Mouse (Mus musculus) limb, embryonic 15.5 days (tissue): ENCODE results near the gene Tax1bp3. TPM values are rescaled to one million over a fixed set of nuclear protein-coding genes. Genes with fewer than 3 reads are reported as not detected.

ENCODE experiments used
- ATAC-seq: fragments of 200-750 bp; cut with Nextera tagmentation; 2 replicates; pipeline ENCODE4 v1.8.0; 2017; ENCODE audit warnings: low read depth, moderate TSS enrichment; ENCODE audit not compliant: insufficient number of reproducible peaks, low FRiP score, low TSS enrichment
- H3K27ac ChIP-seq: fragments of 300-500 bp; sonication (generic); 2 replicates; pipeline ENCODE4 v1.5.1; 2015; ENCODE audit warnings: moderate library complexity, mild to moderate bottlenecking, inconsistent platforms
- H3K27me3 ChIP-seq: fragments of 300-500 bp; sonication (generic); 2 replicates; pipeline ENCODE4 v1.6.1; 2015; ENCODE audit warnings: inconsistent platforms
- H3K36me3 ChIP-seq: fragments of 300-500 bp; sonication (generic); 2 replicates; pipeline ENCODE4 v1.6.1; 2015; ENCODE audit warnings: inconsistent platforms
- H3K4me1 ChIP-seq: fragments of 300-500 bp; sonication (generic); 2 replicates; pipeline ENCODE4 v1.6.1; 2015; ENCODE audit warnings: inconsistent platforms
- H3K4me2 ChIP-seq: fragments of 300-500 bp; sonication (generic); 2 replicates; pipeline ENCODE4 v1.6.1; 2015; ENCODE audit warnings: mild to moderate bottlenecking, inconsistent platforms
- H3K4me3 ChIP-seq: fragments of 300-500 bp; sonication (generic); 2 replicates; pipeline ENCODE4 v1.5.1; 2015; ENCODE audit warnings: mild to moderate bottlenecking, inconsistent platforms
- H3K9ac ChIP-seq: fragments of 300-500 bp; sonication (generic); 2 replicates; pipeline ENCODE4 v1.6.1; 2015; ENCODE audit warnings: inconsistent platforms
- H3K9me3 ChIP-seq: fragments of 300-500 bp; sonication (generic); 2 replicates; pipeline ENCODE4 v1.6.1; 2016; ENCODE audit warnings: inconsistent platforms
- WGBS: fragments of 180-500 bp; shearing (Covaris S2); methylation state at CpG from one replicate; pipeline ENCODE4 v1.1.7; 2015; 5-methylcytosine and 5-hydroxymethylcytosine counted together
- polyA plus RNA-seq: library from polyadenylated mRNA; unstranded; fragments of >200 nt; fragmentation: Nextera tagmentation; extraction: Ambion mirVana; gene quantifications from 2 replicates; pipeline ENCODE4 v1.2.1, GENCODE M21; 2015

Tax1bp3 gene
- polyA plus RNA-seq, 1 experiment from 2014 or later, result 217 TPM

DNA sequence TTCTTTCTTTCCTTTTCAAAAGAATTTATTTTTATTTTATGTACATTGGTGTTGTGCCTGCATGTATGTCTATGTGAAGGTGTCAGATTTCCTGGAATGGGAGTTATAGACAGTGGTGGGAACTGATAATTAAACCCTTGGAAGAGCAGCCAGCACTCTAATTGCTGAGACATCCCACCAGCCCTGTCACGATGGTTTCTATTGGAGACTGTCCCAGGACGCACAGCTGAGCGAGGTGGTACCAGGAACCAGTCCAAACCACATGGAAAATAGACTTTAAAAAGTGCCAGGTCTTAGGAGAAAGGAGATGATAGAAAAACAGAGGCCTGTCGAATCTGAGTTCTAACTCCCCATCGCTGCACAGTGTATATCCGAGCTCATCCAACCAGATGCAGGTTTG lies 21.8 kb upstream of the Tax1bp3 start:
- 57% methylated on average over 6 of the region's 6 CpGs for WGBS
- Histone ChIP-seq H3K4me1 (peaks cover 8% of the 10 kb centered on the region; the same call in 1 of the 2 replicates), H3K9me3 (no peaks in the 10 kb centered on the region), H3K4me2 (no peak overlapping the region), H3K4me3 (no peak overlapping the region), H3K27ac (no peak overlapping the region), H3K9ac (no peak overlapping the region), H3K36me3 (no peaks in the 10 kb centered on the region), H3K27me3 (peaks cover 24% of the 10 kb centered on the region)
- no peak for ATAC-seq

DNA sequence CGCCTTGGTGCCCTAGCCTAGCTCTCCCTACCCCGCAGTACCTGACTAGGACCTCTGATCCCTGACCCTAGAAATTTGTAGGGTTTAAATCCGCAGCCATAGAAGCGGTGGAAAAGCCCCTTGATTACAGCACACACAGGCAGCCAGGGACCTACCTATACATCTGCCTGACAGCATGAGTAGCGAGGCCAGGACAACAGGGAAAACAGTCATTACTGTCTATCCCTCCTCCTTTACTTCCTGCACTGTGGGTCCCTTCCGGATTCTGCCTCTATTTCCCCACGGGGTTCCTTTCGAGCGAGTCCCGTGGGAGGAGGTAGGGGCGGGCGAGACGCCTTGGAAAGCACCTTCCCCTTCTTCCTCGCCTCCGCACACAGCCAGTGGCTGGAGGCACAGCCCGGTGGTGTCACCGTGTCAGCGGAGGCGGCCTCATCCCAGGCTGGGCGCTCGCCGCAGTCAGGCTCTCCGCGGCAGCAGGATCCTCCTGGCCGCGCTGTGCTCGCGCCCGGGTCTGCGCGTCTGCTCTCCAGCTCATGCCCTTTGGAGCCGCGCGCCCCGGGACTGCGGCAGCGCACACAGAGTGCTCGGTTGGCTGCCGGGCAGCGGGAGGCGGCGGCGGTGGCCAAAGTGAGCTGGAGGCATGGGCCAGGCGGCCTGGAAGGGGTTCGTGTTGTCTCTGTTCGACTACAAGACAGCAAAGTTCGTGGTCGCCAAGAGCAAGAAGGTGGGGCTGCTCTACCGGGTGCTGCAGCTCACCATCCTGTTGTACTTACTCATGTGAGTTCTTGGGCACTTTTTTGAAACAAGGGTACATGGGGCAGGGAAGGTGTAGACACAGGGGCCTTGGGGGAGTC lies 16.7 kb upstream of the Tax1bp3 start, which contains the start of gene P2rx5:
TSS of gene P2rx5 (plus strand) at position 465 of the 854 bp plus-strand sequence.
- peak within 1 kb of the TSS; percentile 41 for H3K4me3 ChIP-seq
- peak; percentile 61; the same call in 1 of the 2 replicates for ATAC-seq
- no peaks in the 10 kb centered on the region for H3K9me3 ChIP-seq
- peak within 1 kb of the TSS; percentile 89 for H3K4me2 ChIP-seq
- H3K27ac ChIP-seq, result no peak within 1 kb of the TSS
- peaks cover 17% of the 10 kb centered on the region; the same call in 1 of the 2 replicates for H3K4me1 ChIP-seq
- 2% methylated on average over 49 of the region's 49 CpGs for WGBS
- peaks cover 42% of the 10 kb centered on the region for H3K27me3 ChIP-seq
- H3K36me3 ChIP-seq, result no peaks in the 10 kb centered on the region
- H3K9ac ChIP-seq, result peak within 1 kb of the TSS; percentile 39

DNA sequence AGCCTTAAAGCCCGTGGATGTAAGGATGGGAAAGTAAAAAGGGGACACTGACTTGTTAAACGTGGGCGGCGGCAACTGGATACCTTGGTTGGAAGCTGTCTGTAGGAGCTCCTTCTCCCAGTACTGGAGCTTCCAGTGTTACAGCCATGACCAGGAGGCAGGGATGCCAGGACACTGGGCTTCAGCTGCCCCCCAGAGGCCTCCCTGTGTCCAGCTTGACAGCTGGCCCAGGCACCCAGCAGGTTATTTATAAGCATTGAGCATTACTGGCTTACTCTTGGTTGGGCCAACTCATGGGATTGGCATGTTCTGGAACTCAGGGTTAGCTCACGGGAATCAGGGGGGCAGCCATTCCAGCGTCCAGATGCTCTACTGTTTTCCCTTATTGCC lies 16.1 kb upstream of the Tax1bp3 start:
- 22% methylated on average over 6 of the region's 6 CpGs for whole genome bisulfite sequencing
- Histone ChIP-seq H3K4me2 (peak overlapping the region; percentile 89), H3K4me1 (peaks cover 12% of the 10 kb centered on the region; the same call in 1 of the 2 replicates), H3K36me3 (no peaks in the 10 kb centered on the region), H3K27me3 (peaks cover 42% of the 10 kb centered on the region), H3K4me3 (peak overlapping the region; percentile 41), H3K9ac (no peak overlapping the region), H3K9me3 (no peaks in the 10 kb centered on the region), H3K27ac (no peak overlapping the region)
- ATAC-seq, result peak; percentile 52; the same call in 1 of the 2 replicates

DNA sequence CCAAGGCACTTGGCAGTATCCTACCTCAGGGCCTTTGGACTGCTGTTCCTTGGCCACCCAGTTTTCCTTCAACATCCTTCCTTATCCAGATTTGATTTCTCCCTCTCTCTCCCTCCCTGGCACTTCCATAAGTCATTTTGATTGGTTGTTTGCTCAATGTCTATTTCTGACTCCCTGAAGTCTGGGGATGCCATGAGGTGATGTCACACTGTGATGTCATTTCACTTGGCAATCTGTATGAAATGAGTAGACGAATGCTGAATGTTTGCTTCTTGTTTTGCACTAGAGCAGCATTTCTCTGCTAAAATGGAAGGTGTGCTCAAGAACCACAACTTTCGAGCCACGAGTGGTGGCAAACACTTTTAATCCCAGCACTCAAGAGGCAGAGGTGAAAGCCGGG lies 15.3 kb upstream of the Tax1bp3 start:
- H3K4me3 ChIP-seq, result no peak overlapping the region
- H3K36me3 ChIP-seq, result no peaks in the 10 kb centered on the region
- peaks cover 40% of the 10 kb centered on the region for H3K27me3 ChIP-seq
- no peak overlapping the region for H3K4me2 ChIP-seq
- ATAC-seq, result no peak
- no peak overlapping the region for H3K27ac ChIP-seq
- H3K4me1 ChIP-seq, result peaks cover 12% of the 10 kb centered on the region; the same call in 1 of the 2 replicates
- no peak overlapping the region for H3K9ac ChIP-seq
- WGBS, result 84% methylated on average over 4 of the region's 4 CpGs
- no peaks in the 10 kb centered on the region for H3K9me3 ChIP-seq

DNA sequence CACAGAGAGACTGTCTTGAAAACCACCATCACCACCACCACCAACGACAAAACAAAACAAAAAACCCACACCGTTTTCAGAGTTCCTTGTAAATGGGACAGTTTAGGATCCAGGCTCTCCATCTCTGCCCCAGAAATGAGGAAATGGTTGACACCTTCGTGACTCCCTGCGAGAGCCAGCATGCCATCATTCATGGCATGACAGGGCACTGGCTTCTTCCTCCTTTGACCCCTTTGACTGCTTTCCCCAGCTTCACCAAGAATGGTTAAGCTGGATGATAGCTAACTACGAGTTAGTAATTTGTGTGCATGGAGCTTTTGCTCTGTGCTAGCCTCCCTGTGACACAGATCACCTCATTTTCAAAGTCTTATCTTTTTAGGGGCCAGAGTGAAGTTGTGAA lies 14.6 kb upstream of the Tax1bp3 start:
- ATAC-seq, result no peak
- Histone ChIP-seq H3K27ac (no peak overlapping the region), H3K9ac (no peak overlapping the region), H3K4me1 (peaks cover 12% of the 10 kb centered on the region; the same call in 1 of the 2 replicates), H3K9me3 (no peaks in the 10 kb centered on the region), H3K36me3 (no peaks in the 10 kb centered on the region), H3K27me3 (peaks cover 38% of the 10 kb centered on the region), H3K4me3 (no peak overlapping the region), H3K4me2 (no peak overlapping the region)
- WGBS, result 58% methylated on average over 5 of the region's 5 CpGs

DNA sequence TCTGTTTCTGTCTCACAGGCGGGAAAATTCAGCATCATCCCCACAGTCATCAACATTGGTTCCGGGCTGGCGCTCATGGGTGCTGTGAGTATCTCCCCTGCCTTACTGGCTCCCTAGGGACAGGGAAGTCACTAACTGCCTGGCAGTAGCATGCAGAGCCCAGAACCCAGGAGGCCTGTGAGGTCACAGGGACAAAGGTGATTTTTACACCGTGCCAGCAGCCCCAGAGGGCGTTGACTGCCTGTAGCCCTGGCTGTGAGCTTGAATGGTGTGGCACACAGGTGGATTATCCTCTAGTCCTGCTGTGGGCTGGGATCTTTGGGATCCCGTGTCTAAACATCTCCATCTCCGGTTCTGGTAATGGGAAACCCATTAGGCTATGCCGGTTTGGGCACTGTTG lies 8.8 kb upstream of the Tax1bp3 start:
- 76% methylated on average over 8 of the region's 8 CpGs for WGBS
- Histone ChIP-seq H3K4me3 (no peak overlapping the region), H3K27ac (no peak overlapping the region), H3K4me2 (no peak overlapping the region), H3K27me3 (no peaks in the 10 kb centered on the region), H3K9ac (no peak overlapping the region), H3K9me3 (no peaks in the 10 kb centered on the region), H3K36me3 (peaks cover 11% of the 10 kb centered on the region), H3K4me1 (peaks cover 18% of the 10 kb centered on the region)
- no peak for ATAC-seq

DNA sequence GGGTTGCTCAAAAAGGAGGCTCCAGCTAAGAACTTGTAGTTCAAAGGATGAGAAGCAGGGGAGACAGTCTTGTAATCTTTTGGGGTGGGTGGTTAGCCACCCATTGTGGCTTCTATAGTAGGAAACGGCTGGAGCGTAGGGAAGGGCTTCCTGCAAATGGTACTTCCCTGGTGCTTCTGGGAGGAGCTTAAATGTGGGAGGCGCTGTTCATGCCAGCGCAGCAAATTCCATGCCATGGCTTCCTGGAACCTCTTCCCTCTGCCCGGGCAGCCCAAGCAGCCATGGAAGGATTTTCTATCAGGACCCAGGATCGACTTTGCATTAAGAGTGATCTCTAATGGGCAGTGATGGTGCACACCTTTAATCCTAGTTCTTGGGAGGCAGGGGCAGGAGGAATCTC lies 8.3 kb upstream of the Tax1bp3 start:
- Histone ChIP-seq H3K27me3 (no peaks in the 10 kb centered on the region), H3K9ac (no peak overlapping the region), H3K4me2 (no peak overlapping the region), H3K4me3 (no peak overlapping the region), H3K9me3 (no peaks in the 10 kb centered on the region), H3K36me3 (peaks cover 14% of the 10 kb centered on the region), H3K4me1 (peaks cover 18% of the 10 kb centered on the region), H3K27ac (no peak overlapping the region)
- no peak for ATAC-seq
- 83% methylated on average over 6 of the region's 6 CpGs for WGBS

DNA sequence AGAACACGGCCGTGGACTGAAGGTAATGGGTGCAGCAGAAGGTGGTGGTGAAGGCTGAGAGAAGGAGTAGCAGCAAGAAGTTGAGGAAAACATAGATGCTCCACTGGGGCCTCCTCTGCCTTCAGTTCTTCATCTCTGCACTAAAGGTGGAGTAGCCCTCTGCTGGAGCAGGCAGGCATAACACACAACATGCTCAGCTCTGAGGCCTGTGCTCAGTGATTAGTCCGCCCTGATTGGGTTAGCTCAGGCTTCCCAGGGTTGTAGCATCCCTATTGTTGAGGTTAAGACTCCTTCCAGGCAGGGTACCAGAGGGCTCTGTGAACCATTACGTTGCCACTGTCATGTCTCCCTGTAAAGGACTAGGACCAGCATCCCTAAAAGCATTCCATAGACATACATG lies 7.7 kb upstream of the Tax1bp3 start:
- Histone ChIP-seq H3K4me1 (peaks cover 18% of the 10 kb centered on the region), H3K9ac (no peak overlapping the region), H3K4me3 (no peak overlapping the region), H3K4me2 (no peak overlapping the region), H3K36me3 (peaks cover 21% of the 10 kb centered on the region), H3K27me3 (no peaks in the 10 kb centered on the region), H3K9me3 (no peaks in the 10 kb centered on the region), H3K27ac (no peak overlapping the region)
- ATAC-seq, result no peak
- WGBS, result 40% methylated on average over 4 of the region's 4 CpGs

DNA sequence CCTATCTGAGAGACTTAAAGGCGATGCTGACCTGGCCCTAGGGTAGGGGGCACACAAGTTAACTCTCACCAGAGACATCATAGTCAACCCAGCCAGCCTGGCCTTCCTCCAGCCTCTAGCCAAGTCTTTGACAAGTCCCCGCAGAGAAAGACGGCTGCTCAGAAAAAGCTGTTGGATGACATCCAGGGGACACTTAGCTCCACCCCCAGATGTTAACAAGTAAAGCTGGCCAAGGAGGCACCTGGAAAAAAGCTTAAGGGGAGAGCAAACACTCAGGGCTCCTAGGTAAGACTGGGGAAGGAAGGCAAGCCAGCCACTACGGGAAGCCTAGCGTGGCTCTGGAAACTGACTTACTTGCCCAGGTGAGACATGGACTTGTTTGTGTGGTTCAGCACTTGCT lies 4.7 kb upstream of the Tax1bp3 start:
- Histone ChIP-seq H3K9me3 (no peaks in the 10 kb centered on the region), H3K36me3 (peaks cover 30% of the 10 kb centered on the region), H3K4me2 (no peak overlapping the region), H3K4me1 (peaks cover 32% of the 10 kb centered on the region), H3K27ac (peak overlapping the region; percentile 67), H3K4me3 (no peak overlapping the region), H3K27me3 (no peaks in the 10 kb centered on the region), H3K9ac (no peak overlapping the region)
- 35% methylated on average over 5 of the region's 5 CpGs for whole genome bisulfite sequencing
- no peak for ATAC-seq

DNA sequence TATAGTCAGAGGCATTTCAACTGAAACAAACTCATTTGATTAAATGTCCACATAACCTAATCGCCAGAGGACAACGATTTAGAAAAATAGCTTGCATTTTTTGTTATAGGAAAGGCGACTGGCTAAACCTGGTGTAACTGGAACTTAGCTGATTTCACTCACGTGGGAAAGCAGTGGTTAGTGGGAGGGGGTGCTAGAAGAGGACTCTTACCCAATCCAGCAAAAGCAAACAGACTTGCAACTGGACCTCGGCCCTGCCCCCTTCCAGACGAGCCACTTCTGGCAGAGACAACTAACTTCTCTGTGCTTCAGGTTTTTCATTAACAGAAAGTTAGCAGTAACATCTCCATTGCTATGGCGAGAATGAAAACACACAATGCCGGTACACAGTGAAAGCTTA lies 1.3 kb upstream of the Tax1bp3 start:
- ATAC-seq, result no peak
- Histone ChIP-seq H3K27ac (no peak overlapping the region), H3K9me3 (no peaks in the 10 kb centered on the region), H3K4me2 (peak overlapping the region; percentile 51), H3K9ac (no peak overlapping the region), H3K4me3 (peak overlapping the region; percentile 78), H3K36me3 (peaks cover 27% of the 10 kb centered on the region), H3K27me3 (no peaks in the 10 kb centered on the region), H3K4me1 (peaks cover 43% of the 10 kb centered on the region)
- WGBS, result 35% methylated on average over 8 of the region's 8 CpGs

DNA sequence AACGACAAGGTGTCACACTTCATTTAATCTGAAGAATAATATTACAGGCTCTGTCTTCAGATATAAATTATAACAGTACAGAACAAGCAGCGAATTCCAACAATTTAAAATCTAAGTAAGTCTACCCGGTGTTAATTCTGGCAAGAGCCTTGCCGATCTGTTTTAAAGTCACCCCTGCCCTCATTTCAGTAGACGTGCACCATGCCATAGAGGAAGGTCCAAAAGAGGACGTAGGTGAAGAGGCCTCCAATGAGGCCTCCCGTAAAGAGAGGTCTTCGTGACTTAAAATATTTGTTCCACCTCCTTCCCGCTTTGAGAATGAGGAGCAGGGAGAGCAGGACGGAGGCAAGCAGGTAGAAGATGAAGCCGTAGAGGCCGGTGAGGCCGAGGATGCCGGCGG lies 697 bp upstream of the Tax1bp3 start:
- ATAC-seq, result no peak
- no peaks in the 10 kb centered on the region for H3K9me3 ChIP-seq
- H3K4me2 ChIP-seq, result peak overlapping the region; percentile 51
- H3K4me1 ChIP-seq, result peaks cover 40% of the 10 kb centered on the region
- peak overlapping the region; percentile 86 for H3K9ac ChIP-seq
- H3K27me3 ChIP-seq, result no peaks in the 10 kb centered on the region
- H3K36me3 ChIP-seq, result peaks cover 24% of the 10 kb centered on the region
- peak overlapping the region; percentile 78 for H3K4me3 ChIP-seq
- peak overlapping the region; percentile 96; the same call in 1 of the 2 replicates for H3K27ac ChIP-seq
- WGBS, result under 1% methylated on average over 15 of the region's 15 CpGs

DNA sequence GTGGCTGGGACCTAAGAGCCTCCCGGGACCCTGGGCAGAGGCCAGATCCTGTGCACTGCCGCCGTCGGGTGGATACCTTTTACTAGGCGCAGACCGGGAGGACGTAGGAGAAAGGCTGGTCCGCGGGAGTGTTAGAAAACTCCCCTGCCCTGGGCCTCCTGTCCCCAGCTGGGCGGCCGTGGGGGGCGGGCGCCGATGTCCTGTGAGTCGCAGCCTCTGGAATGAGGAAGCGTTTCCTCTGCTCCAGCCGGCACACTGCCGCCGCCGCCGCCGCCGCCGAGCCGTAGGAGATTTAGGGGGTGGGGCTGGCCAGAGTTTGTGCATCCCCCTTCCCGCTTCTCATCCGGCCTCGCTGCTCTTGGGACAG lies 609 bp downstream of the Tax1bp3 start:
- WGBS, result under 1% methylated on average over 28 of the region's 28 CpGs
- Histone ChIP-seq H3K36me3 (peaks cover 25% of the 10 kb centered on the region), H3K4me2 (peak overlapping the region; percentile 60), H3K27me3 (no peaks in the 10 kb centered on the region), H3K4me1 (peaks cover 28% of the 10 kb centered on the region), H3K9ac (peak overlapping the region; percentile 65), H3K27ac (peak overlapping the region; percentile 96), H3K4me3 (peak overlapping the region; percentile 78), H3K9me3 (no peaks in the 10 kb centered on the region)
- ATAC-seq, result peak; percentile 78
